Mouse (Mus musculus) liver, postnatal 0 days (tissue): ENCODE results near the gene Uty.

ENCODE experiments used
- CTCF ChIP-seq: sonication (generic); IDR thresholded peaks from 2 replicates; pipeline ENCODE4 v1.5.1; 2016; ENCODE audit warnings: antibody characterized with exemption, low read depth
- EP300 ChIP-seq: IDR thresholded peaks from 2 replicates; pipeline ENCODE4 v1.6.1; 2016; ENCODE audit warnings: antibody characterized with exemption, low read depth, mild to moderate bottlenecking

GRCm38 (mm10) chrY:1114016-1114415, 131.5 kb downstream of the Uty start:
- TF ChIP-seq EP300 (no peak), CTCF (no peak)
